Mouse (Mus musculus) testis, adult 2 months (tissue): ENCODE measurements around the gene Thop1. TPM values are rescaled to one million over a fixed set of nuclear protein-coding genes. Genes with fewer than 3 reads are reported as not detected.

Experiments used
- H3K27ac ChIP-seq: fragments of 200-500 bp; 2 replicates; pipeline ENCODE4 v1.5.1; 2012; ENCODE audit warnings: low read depth, low read length; ENCODE audit not compliant: control insufficient read depth, insufficient read depth
- H3K27me3 ChIP-seq: fragments of 200-500 bp; 2 replicates; pipeline ENCODE4 v1.6.1; 2012; ENCODE audit warnings: mild to moderate bottlenecking, low read length, moderate library complexity; ENCODE audit not compliant: control insufficient read depth, insufficient read depth
- H3K36me3 ChIP-seq: fragments of 200-500 bp; 2 replicates; pipeline ENCODE4 v1.6.1; 2012; ENCODE audit warnings: mild to moderate bottlenecking, low read length; ENCODE audit not compliant: control insufficient read depth, insufficient read depth
- H3K4me1 ChIP-seq: fragments of 200-500 bp; 2 replicates; pipeline ENCODE4 v1.6.1; 2012; ENCODE audit warnings: low read length; ENCODE audit not compliant: control insufficient read depth, insufficient read depth
- H3K4me3 ChIP-seq: fragments of 200-500 bp; 2 replicates; pipeline ENCODE4 v1.5.1; 2012; ENCODE audit warnings: low read depth, mild to moderate bottlenecking, low read length, moderate library complexity, mixed read lengths; ENCODE audit not compliant: control insufficient read depth
- CTCF ChIP-seq: fragments of 200-500 bp; IDR thresholded peaks from 2 replicates; pipeline ENCODE4 v1.5.1; 2012; ENCODE audit warnings: low read depth, mild to moderate bottlenecking, inconsistent platforms, low read length, moderate library complexity; ENCODE audit not compliant: control insufficient read depth, insufficient read depth, insufficient replicate concordance
- POLR2A ChIP-seq: fragments of 200-500 bp; IDR thresholded peaks from 2 replicates; pipeline ENCODE4 v1.6.1; 2012; ENCODE audit warnings: low read depth, mild to moderate bottlenecking, inconsistent platforms, low read length, moderate library complexity; ENCODE audit not compliant: control insufficient read depth
- polyA plus RNA-seq: library from polyadenylated mRNA; depleted of rRNA; stranded (reverse); fragments of >200 nt; gene quantifications from 2 replicates; pipeline ENCODE4 v1.2.3, GENCODE M21; 2012

Gene Thop1
- polyA plus RNA-seq, 1 experiment = 318 TPM

DNA sequence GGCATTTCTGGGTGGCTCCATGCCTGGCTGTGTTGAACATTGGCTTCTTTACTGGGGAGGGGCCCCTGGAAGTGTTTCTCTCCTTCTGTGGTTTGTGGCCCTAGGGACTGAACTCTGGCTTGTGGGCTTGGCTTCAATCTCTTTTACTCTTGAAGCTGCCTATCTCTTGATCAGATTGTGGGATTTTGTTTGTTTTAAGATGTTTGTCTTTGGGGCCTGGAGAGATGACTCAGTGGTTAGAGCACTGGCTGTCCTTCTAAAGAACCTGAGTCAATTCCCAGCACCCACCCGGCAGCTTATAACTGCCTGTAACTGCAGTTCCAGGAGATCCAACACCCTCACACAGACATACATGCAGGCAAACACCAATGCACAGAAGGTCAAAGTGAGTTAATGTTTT lies 6.5 kb downstream of the Thop1 start:
- no peaks in the 10 kb centered on the region for H3K4me1 ChIP-seq
- no peaks in the 10 kb centered on the region; the same call in none of the 2 replicates for H3K36me3 ChIP-seq
- no peak overlapping the region for H3K4me3 ChIP-seq
- H3K27ac ChIP-seq = no peak overlapping the region
- H3K27me3 ChIP-seq = no peaks in the 10 kb centered on the region
- TF ChIP-seq POLR2A (no peak), CTCF (no peak)

DNA sequence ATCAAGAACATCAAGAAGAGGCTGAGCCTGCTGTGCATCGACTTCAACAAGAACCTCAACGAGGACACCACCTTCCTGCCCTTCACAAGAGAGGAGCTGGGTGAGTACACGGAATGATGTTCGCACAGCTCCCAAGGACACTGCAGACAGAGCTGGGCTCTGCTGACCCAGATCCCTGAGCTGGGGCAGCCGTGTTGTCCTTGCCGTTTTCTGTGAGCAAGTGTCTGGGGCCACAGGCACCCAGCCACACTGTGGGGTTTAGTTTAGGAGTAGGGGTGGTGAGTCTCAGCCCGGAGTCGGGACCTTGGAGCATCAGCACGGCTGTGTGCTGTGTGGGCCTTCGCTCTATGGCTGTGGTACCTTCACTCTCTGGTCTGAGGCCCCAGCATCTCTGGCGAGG lies 8.1 kb downstream of the Thop1 start:
- Histone ChIP-seq H3K27me3 (no peaks in the 10 kb centered on the region), H3K36me3 (no peaks in the 10 kb centered on the region; the same call in none of the 2 replicates), H3K27ac (no peak overlapping the region), H3K4me1 (no peaks in the 10 kb centered on the region), H3K4me3 (no peak overlapping the region)
- TF ChIP-seq POLR2A (no peak), CTCF (no peak)

DNA sequence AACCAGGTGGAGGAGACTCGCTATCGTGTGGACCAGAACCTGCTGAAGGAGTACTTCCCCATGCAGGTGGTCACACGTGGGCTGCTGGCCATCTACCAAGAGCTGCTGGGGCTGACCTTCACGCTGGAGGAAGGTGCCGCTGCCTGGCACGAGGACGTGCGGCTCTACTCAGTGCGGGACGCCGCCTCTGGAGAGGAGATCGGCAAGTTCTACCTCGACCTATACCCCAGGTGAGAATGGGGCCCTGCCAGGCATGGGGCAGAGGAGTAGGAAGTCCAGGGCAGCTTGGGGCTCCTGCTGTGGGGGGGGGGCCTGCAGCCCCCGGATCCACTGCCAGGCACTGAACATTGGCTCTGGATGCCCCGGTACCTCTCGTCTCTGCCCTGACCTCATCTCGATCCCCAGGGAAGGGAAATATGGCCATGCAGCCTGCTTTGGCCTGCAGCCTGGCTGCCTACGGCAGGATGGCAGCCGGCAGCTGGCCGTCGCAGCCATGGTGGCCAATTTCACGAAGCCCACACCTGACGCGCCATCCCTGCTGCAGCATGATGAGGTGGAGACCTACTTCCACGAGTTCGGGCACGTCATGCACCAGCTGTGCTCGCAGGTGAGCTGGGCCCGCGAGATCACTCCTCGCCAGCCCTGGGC lies 10.3 kb downstream of the Thop1 start:
- H3K27ac ChIP-seq = no peak overlapping the region
- H3K4me3 ChIP-seq = no peak overlapping the region
- no peaks in the 10 kb centered on the region; the same call in none of the 2 replicates for H3K36me3 ChIP-seq
- H3K4me1 ChIP-seq = no peaks in the 10 kb centered on the region
- TF ChIP-seq CTCF (no peak), POLR2A (no peak)
- no peaks in the 10 kb centered on the region for H3K27me3 ChIP-seq

DNA sequence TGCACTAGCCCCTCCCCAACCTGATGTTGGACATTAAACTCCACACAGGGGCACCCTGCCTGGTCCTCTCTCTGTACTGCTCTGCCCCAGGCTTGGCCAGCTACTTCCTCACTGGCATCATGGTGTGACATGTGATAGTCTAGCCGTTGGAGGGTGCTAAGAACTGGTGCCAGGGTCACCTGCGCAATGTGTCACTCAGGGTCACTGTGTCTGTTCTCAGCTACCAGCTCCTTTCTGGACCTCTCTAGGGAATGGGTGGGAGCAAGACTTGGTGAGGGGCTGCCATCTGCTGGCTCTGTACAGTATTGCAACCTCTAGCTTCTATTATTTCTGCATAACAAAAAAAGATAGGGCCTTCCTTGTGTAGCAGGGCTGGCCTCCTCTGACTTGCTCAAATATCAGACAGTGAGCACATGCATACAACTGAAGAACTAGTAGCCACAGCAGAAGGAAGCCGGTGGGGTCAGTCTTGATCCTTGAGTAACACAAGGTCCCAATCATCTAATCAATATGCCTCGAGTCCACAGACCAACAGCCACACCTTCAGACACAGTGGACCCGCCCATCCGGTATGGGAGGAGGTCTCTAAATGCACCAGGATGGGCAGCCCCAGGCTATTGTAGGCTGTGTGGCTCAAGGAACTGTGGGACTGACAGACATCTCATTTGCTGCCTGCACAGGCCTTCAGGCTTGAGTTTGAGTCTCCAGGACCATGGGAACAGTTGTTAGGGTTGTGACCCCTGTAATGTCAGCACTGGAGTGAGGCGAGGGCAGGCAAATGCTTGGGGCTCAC lies 12.5 kb downstream of the Thop1 start:
- H3K27me3 ChIP-seq = no peaks in the 10 kb centered on the region
- H3K4me1 ChIP-seq = no peaks in the 10 kb centered on the region
- H3K4me3 ChIP-seq = no peak overlapping the region
- H3K27ac ChIP-seq = no peak overlapping the region
- H3K36me3 ChIP-seq = no peaks in the 10 kb centered on the region; the same call in none of the 2 replicates
- TF ChIP-seq CTCF (peak; percentile 54; the same call in 1 of the 2 replicates), POLR2A (no peak)

DNA sequence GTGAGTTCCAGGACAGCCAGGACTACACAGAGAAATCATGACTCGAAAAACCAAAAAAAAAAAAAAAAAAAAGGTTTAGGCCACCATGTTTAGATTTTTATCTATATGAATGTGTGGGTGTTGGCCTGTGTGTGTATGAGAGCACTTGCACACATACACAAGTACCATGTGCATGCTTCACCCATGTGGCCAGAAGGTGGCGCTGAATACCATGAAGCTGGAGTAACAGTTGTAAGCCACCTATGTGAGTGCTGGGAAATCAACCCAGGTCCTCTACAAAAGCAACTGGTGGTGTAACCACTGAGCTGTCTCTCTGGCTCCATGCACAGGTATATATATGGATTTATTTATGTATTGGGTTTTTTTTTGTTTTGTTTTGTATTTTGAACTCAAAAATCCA lies 17.2 kb downstream of the Thop1 start:
- Histone ChIP-seq H3K27ac (no peak overlapping the region), H3K4me1 (peaks cover 5% of the 10 kb centered on the region), H3K4me3 (no peak overlapping the region), H3K36me3 (no peaks in the 10 kb centered on the region), H3K27me3 (no peaks in the 10 kb centered on the region)
- TF ChIP-seq POLR2A (no peak), CTCF (no peak; the same call in 1 of the 2 replicates)

DNA sequence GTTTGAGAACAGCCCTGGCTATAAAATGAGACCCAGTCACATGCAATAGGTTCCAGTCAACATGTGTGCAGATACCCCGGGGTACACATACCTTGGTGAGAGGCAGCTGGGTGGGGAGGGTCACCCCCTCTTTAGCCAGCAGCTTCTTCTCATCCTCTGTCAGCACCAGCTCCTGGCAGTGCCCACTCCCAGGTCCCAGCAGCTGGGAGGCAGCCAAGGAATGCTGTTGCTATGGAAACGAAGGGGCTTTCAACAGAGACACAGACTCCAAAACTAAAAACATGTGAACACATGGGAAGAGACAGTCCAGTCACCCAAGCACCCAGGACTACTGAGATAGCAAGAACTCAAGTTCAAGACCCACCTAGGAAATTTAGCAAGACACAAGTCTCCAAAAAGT lies 19.4 kb downstream of the Thop1 start:
- TF ChIP-seq CTCF (no peak), POLR2A (no peak)
- Histone ChIP-seq H3K27me3 (no peaks in the 10 kb centered on the region), H3K27ac (no peak overlapping the region), H3K36me3 (no peaks in the 10 kb centered on the region), H3K4me3 (no peak overlapping the region), H3K4me1 (peaks cover 5% of the 10 kb centered on the region)

DNA sequence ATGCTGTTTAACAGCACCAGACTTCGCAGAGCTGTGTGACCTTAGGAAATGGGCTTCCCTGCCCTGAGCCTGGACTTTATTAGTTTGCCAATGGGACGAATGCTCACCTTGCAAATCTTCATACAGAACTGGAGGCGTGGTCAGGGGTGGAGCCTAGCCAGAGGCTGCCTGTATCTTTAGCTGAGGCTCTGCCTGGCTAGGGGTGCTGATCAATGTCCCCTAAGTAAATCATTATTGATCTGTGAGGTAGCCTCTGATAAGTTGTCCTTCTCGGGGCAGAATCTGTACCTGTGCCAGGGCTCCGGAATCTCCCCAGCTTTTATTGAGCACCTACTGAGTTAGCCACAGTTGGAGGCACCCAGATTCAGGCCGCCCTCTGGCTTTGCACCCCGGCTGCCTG lies 20.8 kb downstream of the Thop1 start:
- Histone ChIP-seq H3K27ac (no peak overlapping the region), H3K27me3 (no peaks in the 10 kb centered on the region), H3K4me1 (peaks cover 5% of the 10 kb centered on the region), H3K4me3 (no peak overlapping the region), H3K36me3 (no peaks in the 10 kb centered on the region)
- no peak for TF ChIP-seq POLR2A
- no peak for TF ChIP-seq CTCF
